Mouse (Mus musculus) brain, embryonic 14.5 days (tissue): ENCODE data around the gene Cyp1a2.

Source experiments
- CTCF ChIP-seq: fragments of 200-500 bp; IDR thresholded peaks from 2 replicates; pipeline ENCODE4 v1.5.1; 2012; ENCODE audit warnings: inconsistent platforms, mild to moderate bottlenecking, moderate library complexity, borderline replicate concordance; ENCODE audit not compliant: insufficient read depth, insufficient read length; ENCODE audit errors: extremely low read depth
- POLR2A ChIP-seq: fragments of 200-500 bp; IDR thresholded peaks from 2 replicates; pipeline ENCODE4 v1.6.1; 2012; ENCODE audit warnings: mild to moderate bottlenecking, inconsistent platforms, borderline replicate concordance; ENCODE audit not compliant: poor library complexity, insufficient read depth, insufficient read length, severe bottlenecking; ENCODE audit errors: extremely low read depth

DNA sequence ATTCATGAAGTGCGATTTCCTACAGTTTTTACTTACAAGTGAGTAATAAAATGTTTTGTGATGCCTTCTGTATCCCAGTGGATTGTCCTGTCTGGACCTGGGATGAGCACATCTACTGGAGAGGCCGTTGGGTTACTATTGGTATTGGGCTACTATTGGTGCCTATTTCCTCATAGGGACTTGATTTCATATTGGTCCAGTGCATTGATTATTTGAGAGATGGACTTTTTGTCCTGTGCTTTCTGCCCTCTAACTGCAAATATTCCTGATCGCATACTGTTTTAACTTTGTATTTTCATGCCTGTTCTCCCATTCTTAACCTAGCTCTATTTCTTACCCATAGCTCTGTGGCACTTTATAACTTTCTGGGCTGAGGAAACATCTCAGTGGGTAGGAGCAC, 41.2 kb upstream of the Cyp1a2 start:
- TF ChIP-seq POLR2A: no peak
- no peak for TF ChIP-seq CTCF
